Comparison of ENCODE assay signal across 23 mouse cellular contexts in the genomic region with DNA sequence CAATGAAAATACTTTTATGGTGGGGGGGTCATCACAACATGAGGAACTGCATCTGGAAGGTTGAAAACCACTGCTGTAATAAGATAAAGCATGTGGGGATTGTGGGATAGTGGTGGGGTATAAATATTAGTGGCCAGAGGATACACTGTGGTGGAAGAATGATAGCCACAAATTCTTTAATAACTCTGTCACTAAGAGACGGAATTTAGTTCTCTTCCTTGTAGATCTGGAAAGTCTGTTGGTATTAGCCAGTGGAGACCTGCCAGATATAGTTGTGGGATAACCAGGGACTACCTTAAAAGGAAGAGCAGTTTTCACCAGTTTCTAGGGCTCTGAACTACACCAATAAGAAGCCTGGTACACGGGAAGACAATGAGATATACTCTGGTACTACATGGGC.
DNase-seq lines count a peak whose midpoint lies in the region; ATAC-seq and TF ChIP-seq lines count a peak whose summit lies in the region.
"Had no signal": no experiment of that assay in that cellular context is flagged by ENCODE, and none has a peak within 500 bp of the region (broad histone marks: within the 10 kb centered on the region; RNA-seq: fewer than 3 reads in every experiment).

No protein-coding gene starts in this region.

- TF ChIP-seq POLR2A in myocyte (IDR thresholded peaks at IDR 0.05; ENCODE audit: insufficient read length, low read depth), result no peak

- no peak overlapping the region for H3ac ChIP-seq in myocyte (ENCODE audit: control insufficient read depth, insufficient read length)

- no peaks in the 10 kb centered on the region for H3K36me3 ChIP-seq in midbrain, embryonic 11.5 days (ENCODE audit: control insufficient read depth, insufficient read depth, low read length)
- H3K36me3 ChIP-seq in midbrain, embryonic 14.5 days (ENCODE audit: control insufficient read depth, insufficient read depth, low read length), result no peaks in the 10 kb centered on the region
- no peaks in the 10 kb centered on the region for H3K36me3 ChIP-seq in myocyte (ENCODE audit: control insufficient read depth, insufficient read depth)
- H3K36me3 ChIP-seq: embryonic facial prominence, embryonic 13.5 days; embryonic facial prominence, embryonic 15.5 days; forebrain, embryonic 15.5 days had no signal

- no peaks in the 10 kb centered on the region for H3K4me1 ChIP-seq in midbrain, embryonic 11.5 days (ENCODE audit: control insufficient read depth, insufficient read depth, low read length)
- no peaks in the 10 kb centered on the region for H3K4me1 ChIP-seq in midbrain, embryonic 14.5 days (ENCODE audit: control insufficient read depth, insufficient read depth, low read length)
- H3K4me1 ChIP-seq: forebrain, embryonic 13.5 days; forebrain, embryonic 15.5 days had no signal

- intact Hi-C loops in heart, postnatal 10 days (cut with DNase I), result no loop called here

- H3K27me3 ChIP-seq in midbrain, embryonic 11.5 days (ENCODE audit: control insufficient read depth, insufficient read depth, low read length), result no peaks in the 10 kb centered on the region
- no peaks in the 10 kb centered on the region for H3K27me3 ChIP-seq in midbrain, embryonic 14.5 days (ENCODE audit: control insufficient read depth, insufficient read depth, low read length)
- no peaks in the 10 kb centered on the region for H3K27me3 ChIP-seq in myocyte (ENCODE audit: control insufficient read depth, insufficient read depth, insufficient read length)
- H3K27me3 ChIP-seq: embryonic facial prominence, embryonic 13.5 days; embryonic facial prominence, embryonic 15.5 days; forebrain, embryonic 13.5 days; forebrain, embryonic 15.5 days had no signal

- WGBS in midbrain, embryonic 11.5 days, result 82% methylated on average over 2 of the region's 2 CpGs
- 92% methylated on average over 2 of the region's 2 CpGs for WGBS in midbrain, embryonic 14.5 days

- ATAC-seq in midbrain, embryonic 11.5 days (ENCODE audit: low FRiP score), result no peak
- no peak for ATAC-seq in midbrain, embryonic 14.5 days (ENCODE audit: low FRiP score, low TSS enrichment)
- ATAC-seq: forebrain, embryonic 13.5 days; forebrain, embryonic 15.5 days; forebrain, postnatal 0 days had no signal

- H3K4me2 ChIP-seq in midbrain, embryonic 11.5 days, result no peak overlapping the region
- H3K4me2 ChIP-seq in midbrain, embryonic 14.5 days (ENCODE audit: low read length), result no peak overlapping the region
- H3K4me2 ChIP-seq in myocyte (ENCODE audit: low read depth), result peak overlapping the region; percentile 62
- H3K4me2 ChIP-seq: embryonic facial prominence, embryonic 13.5 days; embryonic facial prominence, embryonic 15.5 days; forebrain, embryonic 13.5 days; forebrain, embryonic 15.5 days had no signal

- no peak overlapping the region for H3K27ac ChIP-seq in midbrain, embryonic 11.5 days (ENCODE audit: low read depth, low read length)
- no peak overlapping the region for H3K27ac ChIP-seq in midbrain, embryonic 14.5 days (replicated peaks; ENCODE audit: low read depth, low read length)
- H3K27ac ChIP-seq: embryonic facial prominence, embryonic 13.5 days; embryonic facial prominence, embryonic 15.5 days; forebrain, embryonic 13.5 days; forebrain, embryonic 15.5 days had no signal

- H3K79me2 ChIP-seq in myocyte (ENCODE audit: control insufficient read depth, insufficient read depth), result no peaks in the 10 kb centered on the region

- no peak overlapping the region for H3K4me3 ChIP-seq in midbrain, embryonic 11.5 days (ENCODE audit: low read depth, low read length)
- no peak overlapping the region for H3K4me3 ChIP-seq in midbrain, embryonic 14.5 days (replicated peaks; ENCODE audit: low read depth, low read length)
- H3K4me3 ChIP-seq in myocyte, result no peak overlapping the region
- H3K4me3 ChIP-seq: embryonic facial prominence, embryonic 13.5 days; embryonic facial prominence, embryonic 15.5 days; forebrain, embryonic 13.5 days; forebrain, embryonic 15.5 days had no signal

- no peak overlapping the region for H3K9ac ChIP-seq in midbrain, embryonic 11.5 days (ENCODE audit: low read length)
- no peak overlapping the region for H3K9ac ChIP-seq in midbrain, embryonic 14.5 days (replicated peaks; ENCODE audit: low read length)
- H3K9ac ChIP-seq: embryonic facial prominence, embryonic 13.5 days; embryonic facial prominence, embryonic 15.5 days; forebrain, embryonic 13.5 days; forebrain, embryonic 15.5 days; forebrain, postnatal 0 days had no signal

- no peaks in the 10 kb centered on the region for H3K9me3 ChIP-seq in midbrain, embryonic 11.5 days (ENCODE audit: control insufficient read depth, low read length)
- H3K9me3 ChIP-seq in midbrain, embryonic 14.5 days (ENCODE audit: control insufficient read depth, low read length), result no peaks in the 10 kb centered on the region
- H3K9me3 ChIP-seq: embryonic facial prominence, embryonic 13.5 days; embryonic facial prominence, embryonic 15.5 days; forebrain, embryonic 13.5 days; forebrain, embryonic 15.5 days had no signal

- DNase-seq in midbrain, embryonic 11.5 days (ENCODE audit: low spot score, missing footprints), result peak; percentile 44
- no peak for DNase-seq in midbrain, embryonic 14.5 days
- DNase-seq in 3T3-L1 (ENCODE audit: low read depth, low spot score) (peak; percentile 74), NIH3T3 (ENCODE audit: low read depth) (peak; percentile 64)
- DNase-seq in heart, postnatal 10 days, result no peak
- no peak for DNase-seq in spleen, postnatal 36 days (ENCODE audit: low spot score in 2 of 2)
- no peak for DNase-seq in layer of hippocampus, adult 9-10 months (ENCODE audit: low spot score)
- DNase-seq: adrenal gland, adult 2 months; adrenal gland, postnatal 10 days; adrenal gland, postnatal 25 days; cerebellum, adult 11 months; cerebellum, adult 18-20 months; cerebellum, adult 8-10 months; cerebellum, adult 9-11 months; cerebellum, postnatal 14 days; cerebellum, postnatal 36 days; embryo, embryonic 11 days; forebrain, postnatal 0 days had no signal

TF ChIP-seq in myocyte, 11 proteins besides CTCF, POLR2A, EP300 and RAD21:
- TF ChIP-seq TCF12 (IDR thresholded peaks at IDR 0.05; ENCODE audit: insufficient read depth, poor library complexity, severe bottlenecking) (no peak), SRF (IDR thresholded peaks at IDR 0.05; ENCODE audit: control insufficient read depth, insufficient read length, low read depth) (peak; percentile 74)

Comparison
In these comparisons a context has a peak if more than half of its experiments do, and no peak if none do; other contexts are left out.
1. DNase-seq: peak in midbrain, embryonic 11.5 days (single experiment), 3T3-L1 (single experiment) and NIH3T3 (single experiment); none in midbrain, embryonic 14.5 days (single experiment), heart, postnatal 10 days (0 of 2), spleen, postnatal 36 days (0 of 2) and layer of hippocampus, adult 9-10 months (single experiment).